Mouse (Mus musculus) adrenal gland, adult (tissue): ENCODE measurements around the gene Gamt.
"Not testable (repeated sequence)": the region's sequence is repeated elsewhere in the genome, so short reads cannot be mapped to it uniquely, and the experiment has no call there.

ENCODE experiments used
- DNase-seq, 2 experiments: peaks; one replicate each; pipeline ENCODE4 v3.0.0; 2022 to 2023; ENCODE audit warnings: low spot score in 1 of 2; ENCODE audit not compliant: inconsistent age in 2 of 2

The Gamt gene

DNA sequence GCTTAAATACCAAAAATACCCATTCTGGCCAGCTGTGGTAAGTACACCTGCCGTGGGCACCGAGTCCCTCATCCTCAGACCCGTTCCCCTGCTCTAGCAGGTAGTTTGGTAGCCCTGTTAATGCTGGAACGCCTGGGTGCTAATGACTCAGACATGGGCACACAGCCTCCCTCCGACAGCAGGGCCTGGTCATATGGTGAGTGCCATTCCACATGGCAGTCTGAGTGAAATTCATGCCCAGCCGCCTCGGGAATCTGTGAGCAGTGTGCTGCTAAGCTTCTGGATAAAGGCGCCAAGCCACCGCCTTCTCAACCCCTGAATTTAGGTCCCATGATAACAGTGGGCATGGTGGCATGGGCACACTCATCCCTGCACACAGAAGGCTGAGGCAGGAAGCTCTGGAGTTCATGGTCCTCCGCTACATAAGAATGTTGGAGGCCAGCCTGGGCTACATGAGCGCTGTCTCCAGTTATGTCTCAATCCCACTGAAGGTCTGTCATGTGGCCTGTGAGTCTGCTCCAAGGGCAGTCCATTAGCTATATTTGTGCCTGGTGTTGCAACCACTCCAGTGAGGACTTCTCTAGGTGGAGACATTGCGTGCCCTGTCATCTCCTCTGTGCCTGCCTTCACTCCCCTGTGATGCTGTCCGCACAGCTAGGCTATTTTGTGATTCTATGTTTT is 24.5 kb downstream of the Gamt start:
- no peak for DNase-seq

DNA sequence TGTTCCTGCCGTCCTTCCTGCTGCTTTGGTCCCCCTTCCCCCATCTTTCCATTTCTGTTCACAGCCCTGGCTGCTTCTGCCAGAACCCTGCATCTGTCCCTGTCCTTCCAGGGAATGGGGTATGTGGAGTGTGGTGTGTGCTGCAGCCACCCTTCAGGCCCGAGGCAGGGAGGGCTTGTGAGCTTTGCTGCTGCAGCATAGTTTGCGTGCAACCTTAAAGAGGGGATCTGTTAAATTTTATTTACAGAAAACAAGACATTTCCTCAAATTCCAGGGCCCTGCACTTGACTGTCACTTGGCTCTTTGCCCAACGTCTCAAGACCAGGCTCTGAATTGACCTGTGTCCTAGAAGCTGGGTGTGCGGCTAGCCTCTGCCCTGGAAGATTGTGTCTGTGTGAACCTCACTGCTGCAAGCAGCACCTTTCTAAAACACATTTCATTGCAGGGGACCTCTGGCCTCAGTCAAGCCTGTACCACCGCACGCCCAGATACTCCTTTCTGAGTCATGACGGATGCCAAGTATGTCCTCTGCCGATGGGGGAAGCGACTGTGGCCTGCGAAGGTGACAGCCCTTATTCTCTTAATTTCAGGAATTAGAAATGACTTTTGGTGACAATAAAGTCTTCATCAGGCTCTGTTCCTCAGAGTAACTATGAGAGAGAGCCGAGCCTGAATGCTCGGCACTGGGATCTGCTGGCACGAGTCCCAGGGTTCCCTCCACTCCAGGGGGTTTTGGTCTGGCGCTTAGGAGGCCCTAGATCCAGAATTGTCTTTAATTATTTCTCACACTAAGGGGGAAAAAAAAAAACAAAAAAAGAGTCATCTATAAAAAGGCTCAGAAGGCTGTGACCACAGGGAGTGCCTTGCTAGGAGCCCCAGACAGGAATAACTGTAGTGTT is 32.7 kb downstream of the Gamt start:
- peak in 1 of 2 experiments; percentile 54 for DNase-seq

DNA sequence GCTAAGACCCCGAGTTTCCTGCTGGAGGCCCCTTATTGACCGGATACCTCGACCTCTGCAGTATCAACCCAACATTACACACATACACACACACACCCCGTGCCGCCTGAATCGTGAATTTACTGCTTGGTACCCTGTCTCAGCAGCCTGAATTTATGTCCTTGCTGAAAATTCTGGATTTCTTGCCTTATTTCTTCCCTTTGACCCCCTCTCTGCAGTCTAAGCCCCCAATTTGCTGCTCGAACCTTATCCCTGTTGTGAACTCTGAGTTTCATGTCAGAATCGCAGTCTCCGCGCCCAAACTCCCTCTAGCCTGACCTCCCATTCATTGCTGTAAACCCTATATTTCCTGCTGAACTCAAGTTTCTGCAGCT is 33.7 kb downstream of the Gamt start:
- DNase-seq = no peak

DNA sequence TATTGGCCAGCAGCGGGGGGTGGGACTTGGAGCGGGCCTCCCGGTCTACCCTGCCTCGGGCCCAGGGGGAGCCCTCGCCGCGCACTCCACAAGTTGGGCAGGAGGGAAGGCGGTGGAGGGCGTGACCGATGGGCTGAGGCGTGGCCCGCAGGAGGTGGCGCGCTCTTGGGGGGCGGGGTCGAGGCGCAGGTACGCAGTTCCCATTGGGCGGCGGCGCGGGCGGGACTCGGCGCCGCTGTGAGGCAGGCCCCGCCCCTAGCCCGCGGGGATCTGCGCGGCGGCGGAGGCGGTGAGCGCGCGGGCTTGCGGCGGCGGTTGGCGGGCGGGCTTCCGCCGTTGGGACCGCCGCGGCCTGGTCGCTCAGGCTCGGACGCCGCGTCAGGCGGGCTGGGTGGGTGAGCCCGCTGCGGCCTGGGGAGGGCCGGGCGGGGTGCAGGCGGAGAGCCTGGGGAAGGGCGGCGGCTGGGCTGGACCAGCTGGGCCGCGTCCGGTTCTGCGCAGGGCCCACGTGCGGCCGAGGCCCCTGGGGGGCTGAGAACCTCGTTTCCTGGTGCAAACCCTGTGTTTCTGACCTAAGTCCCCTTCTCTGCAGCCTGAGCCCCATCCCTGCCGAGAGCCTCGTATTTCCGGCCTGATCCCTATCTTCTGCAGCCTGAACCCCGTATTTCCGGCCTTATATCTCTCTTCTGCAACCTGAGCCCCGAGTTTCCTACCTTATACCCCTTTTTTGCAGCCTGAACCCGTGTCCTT is 34.2 kb downstream of the Gamt start, which contains the start of gene Mum1:
Gene Mum1 (plus strand): TSS at position 19 of the 750 bp plus-strand sequence.
- peak; percentile 100 for DNase-seq

DNA sequence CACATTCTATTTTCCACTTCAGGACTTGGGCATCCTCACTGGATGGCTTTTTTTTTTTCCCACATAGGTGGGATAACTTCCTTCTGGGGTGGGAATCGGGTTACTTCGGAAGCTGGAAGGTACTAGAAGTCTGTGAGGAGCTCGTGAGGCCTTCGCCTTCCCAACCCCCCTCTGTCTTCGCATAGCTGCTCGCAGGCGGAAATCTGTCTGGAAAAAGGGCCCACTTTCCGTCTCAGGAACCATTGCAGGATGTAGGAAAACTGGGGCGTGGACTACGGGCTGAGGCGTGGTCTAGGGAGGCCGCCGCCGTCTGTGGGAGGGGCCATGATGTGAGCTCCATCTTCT is 34.8 kb downstream of the Gamt start:
- DNase-seq = no peak

DNA sequence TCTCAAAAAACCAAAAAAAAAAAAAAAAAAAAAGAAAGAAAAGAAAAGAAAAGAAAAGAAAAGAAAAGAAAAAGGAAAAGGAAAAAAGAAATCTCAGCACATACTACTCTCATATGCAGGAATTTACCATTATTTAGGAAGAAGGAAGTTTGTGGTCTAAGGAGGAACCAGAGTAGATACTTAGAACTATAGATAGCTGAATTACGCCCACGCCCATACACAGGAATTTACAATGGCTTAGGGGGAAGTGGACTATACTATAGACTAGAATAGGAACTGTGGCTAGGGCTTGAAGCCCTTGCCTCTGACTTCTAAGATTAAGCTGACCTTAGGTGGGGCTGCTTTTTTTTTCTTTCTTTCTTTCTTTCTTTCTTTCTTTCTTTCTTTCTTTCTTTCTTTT is 37.7 kb downstream of the Gamt start:
- DNase-seq = not testable (repeated sequence)

DNA sequence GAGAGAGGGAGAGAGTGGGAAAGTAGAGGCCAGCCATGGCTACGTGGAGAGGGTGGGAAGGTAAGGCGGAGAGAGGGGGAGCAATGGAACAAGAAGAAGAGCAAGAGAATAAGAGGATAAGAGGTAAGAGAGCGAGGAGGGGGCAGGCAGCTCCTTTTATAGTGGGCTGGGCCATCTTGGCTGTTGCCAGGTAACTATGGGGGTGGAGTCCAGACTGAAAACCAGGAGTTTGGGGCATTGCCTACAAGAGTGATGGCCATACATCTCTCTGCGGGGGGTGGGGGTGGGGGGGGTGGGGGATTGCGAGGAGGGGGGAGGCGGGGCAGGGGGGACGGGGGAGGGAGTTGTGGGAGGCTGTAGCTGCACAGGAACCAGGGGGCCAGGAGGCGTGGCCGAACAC is 40.1 kb downstream of the Gamt start:
- no peak for DNase-seq

DNA sequence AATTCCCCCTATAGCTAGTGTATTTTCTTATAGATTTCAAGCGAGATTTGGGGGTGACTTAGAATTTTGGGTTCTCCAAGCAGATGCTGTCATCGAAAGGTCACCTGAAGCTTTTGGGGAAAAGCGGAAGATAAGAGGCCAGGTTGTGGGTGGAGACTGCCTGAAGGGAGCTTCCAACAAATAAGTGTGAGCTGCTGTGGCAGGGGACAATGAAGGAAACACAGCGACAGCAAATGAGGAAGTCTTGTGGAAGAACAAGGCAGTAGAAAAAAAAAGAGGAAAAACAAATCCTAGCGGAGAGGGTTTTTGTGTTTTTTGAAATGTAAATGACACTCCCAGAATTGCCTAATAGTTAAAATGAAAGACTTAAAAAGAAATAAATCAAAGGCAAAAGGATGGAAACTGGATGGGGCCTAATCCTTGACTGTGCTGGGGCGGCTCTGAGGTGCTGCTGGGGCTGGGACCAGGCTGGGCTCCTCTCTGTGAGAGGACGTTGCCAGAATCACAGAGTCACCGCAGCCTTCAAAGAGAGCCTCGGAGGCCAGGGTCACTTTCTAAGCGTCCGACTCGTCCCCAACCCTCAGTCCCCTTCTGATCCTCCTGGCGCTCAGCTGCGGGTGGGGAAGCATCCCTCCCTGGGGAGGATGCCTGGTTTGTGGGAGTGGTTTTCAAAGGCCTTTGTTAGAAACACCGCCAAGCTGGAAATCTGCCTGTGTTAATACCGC is 45.6 kb downstream of the Gamt start:
- DNase-seq = no peak

DNA sequence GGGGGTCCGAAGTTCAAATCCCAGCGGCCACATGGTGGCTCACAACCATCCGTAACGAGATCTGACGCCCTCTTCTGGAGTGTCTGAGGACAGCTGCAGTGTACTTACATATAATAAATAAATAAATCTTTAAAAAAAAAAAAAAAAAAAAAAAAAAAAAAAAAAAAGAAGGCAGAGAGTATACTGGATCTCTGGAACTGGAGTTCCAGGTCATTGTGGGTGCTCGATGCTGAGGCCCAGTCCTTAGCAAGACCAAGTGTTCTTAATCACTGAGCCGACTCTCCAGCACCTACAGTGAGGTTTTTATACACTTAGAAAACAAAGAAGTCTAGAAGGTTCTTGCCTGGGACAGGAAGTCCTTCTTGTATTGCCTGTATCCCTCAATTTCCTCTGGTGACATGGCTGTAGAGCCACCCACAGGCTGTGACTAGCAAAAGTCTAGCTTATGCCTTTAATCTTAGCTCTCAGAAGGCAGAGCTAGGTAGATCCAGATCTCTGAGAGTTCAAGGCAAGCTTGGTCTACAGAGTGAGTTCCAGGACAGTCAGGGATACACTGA is 49.2 kb downstream of the Gamt start:
- not testable (repeated sequence) for DNase-seq

DNA sequence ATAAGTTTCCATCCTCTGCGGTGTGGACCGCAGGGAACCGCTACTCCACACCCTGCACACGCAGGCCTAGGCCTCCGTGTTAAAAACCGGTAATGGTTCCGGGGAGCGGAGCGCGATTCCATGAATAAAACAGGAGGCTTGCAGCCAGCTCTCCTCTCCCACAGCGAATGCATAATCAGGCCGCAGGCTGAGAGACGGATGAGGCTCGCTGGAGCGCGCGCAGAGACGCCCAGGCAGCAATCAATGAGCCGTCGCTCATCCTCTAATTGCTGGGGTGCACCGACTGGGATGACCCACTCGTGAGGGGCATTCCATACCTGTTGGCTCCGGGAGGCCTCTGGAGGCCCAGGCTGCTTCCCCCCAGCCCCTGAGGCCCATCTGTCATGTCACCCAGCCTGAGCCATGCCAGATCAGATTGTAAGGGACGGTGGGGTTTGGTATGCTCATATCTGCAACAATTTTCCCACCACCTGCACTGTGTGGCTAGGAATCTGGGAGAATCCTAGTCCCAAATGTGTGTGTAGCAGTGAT is 51.9 kb downstream of the Gamt start:
- DNase-seq = no peak

DNA sequence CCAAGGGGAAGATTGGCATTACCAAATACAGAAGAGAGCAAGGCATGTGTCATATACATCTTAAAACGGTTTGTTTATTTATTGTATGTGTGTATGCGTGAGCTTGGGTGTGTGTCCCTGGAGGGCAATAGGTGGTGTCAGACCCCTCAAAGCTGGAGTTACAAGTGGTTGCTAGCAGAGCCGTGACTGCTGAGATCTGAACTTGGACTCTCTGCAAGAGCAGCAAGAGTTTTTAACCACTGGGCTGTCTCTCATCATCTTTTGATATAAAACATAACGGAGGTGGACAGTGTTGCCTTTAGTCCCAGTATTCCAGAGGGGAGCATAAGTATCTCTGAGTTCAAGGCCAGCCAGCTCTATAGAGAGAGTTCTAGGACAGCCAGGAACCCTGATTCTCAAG is 52.6 kb downstream of the Gamt start:
- no peak for DNase-seq
